Mouse (Mus musculus) liver, adult 2 months (tissue): ENCODE measurements around the gene Tmem150b. TPM values are rescaled to one million over a fixed set of nuclear protein-coding genes. Genes with fewer than 3 reads are reported as not detected.

Source experiments
- DNase-seq: peaks from one replicate; pipeline ENCODE4 v3.0.0-alpha.2; 2011; ENCODE audit warnings: low read depth, low spot score; ENCODE audit errors: extremely low read depth
- H3K27ac ChIP-seq: fragments of 200-500 bp; replicated peaks from 2 replicates; pipeline ENCODE4 v1.5.1; 2012; ENCODE audit warnings: low read depth, mild to moderate bottlenecking, control low read depth, inconsistent platforms, low read length; ENCODE audit not compliant: insufficient read depth
- H3K27me3 ChIP-seq: fragments of 200-500 bp; 2 replicates; pipeline ENCODE4 v1.6.1; 2012; ENCODE audit warnings: mild to moderate bottlenecking, moderate library complexity, low read length, inconsistent platforms; ENCODE audit not compliant: control insufficient read depth, insufficient read depth
- H3K36me3 ChIP-seq: fragments of 200-500 bp; 2 replicates; pipeline ENCODE4 v1.6.1; 2012; ENCODE audit warnings: low read length, inconsistent platforms; ENCODE audit not compliant: control insufficient read depth, insufficient read depth
- H3K4me1 ChIP-seq: fragments of 200-500 bp; 2 replicates; pipeline ENCODE4 v1.6.1; 2011; ENCODE audit warnings: low read length; ENCODE audit not compliant: control insufficient read depth, insufficient read depth
- H3K4me3 ChIP-seq: fragments of 200-500 bp; 2 replicates; pipeline ENCODE4 v1.5.1; 2011; ENCODE audit warnings: low read depth, mild to moderate bottlenecking, control low read depth, low read length, moderate library complexity; ENCODE audit not compliant: insufficient read depth
- H3K79me2 ChIP-seq: fragments of 200-500 bp; 2 replicates; pipeline ENCODE4 v1.6.1; 2012; ENCODE audit warnings: inconsistent platforms, mild to moderate bottlenecking, low read length, moderate library complexity; ENCODE audit not compliant: control insufficient read depth, insufficient read depth
- H3K9ac ChIP-seq: fragments of 200-500 bp; 2 replicates; pipeline ENCODE4 v1.6.1; 2012; ENCODE audit warnings: low read depth, mild to moderate bottlenecking, control low read depth, inconsistent platforms, low read length
- CTCF ChIP-seq: fragments of 200-500 bp; IDR thresholded peaks from 2 replicates; pipeline ENCODE4 v1.5.1; 2011; ENCODE audit warnings: low read depth, low read length, control low read depth
- POLR2A ChIP-seq: fragments of 200-500 bp; IDR thresholded peaks from 2 replicates; pipeline ENCODE4 v1.6.1; 2011; ENCODE audit warnings: low read length, control low read depth; ENCODE audit not compliant: insufficient read depth; ENCODE audit errors: extremely low read depth
- WGBS: fragments of 180-500 bp; shearing (Covaris S2); methylation state at CpG from one replicate; pipeline ENCODE4 v1.1.7; 2018; 5-methylcytosine and 5-hydroxymethylcytosine counted together
- polyA plus RNA-seq: library from polyadenylated mRNA; depleted of rRNA; stranded (reverse); fragments of >200 nt; gene quantifications from 2 replicates; pipeline ENCODE4 v1.2.3, GENCODE M21; 2012
- total RNA-seq: library from RNA; depleted of rRNA; stranded (reverse); fragments of >200 nt; gene quantifications from 2 replicates; pipeline ENCODE4 v1.2.3, GENCODE M21; 2014

The Tmem150b gene
- total and polyA plus RNA-seq, 2 experiments, result 0.28 to 0.44 TPM

DNA sequence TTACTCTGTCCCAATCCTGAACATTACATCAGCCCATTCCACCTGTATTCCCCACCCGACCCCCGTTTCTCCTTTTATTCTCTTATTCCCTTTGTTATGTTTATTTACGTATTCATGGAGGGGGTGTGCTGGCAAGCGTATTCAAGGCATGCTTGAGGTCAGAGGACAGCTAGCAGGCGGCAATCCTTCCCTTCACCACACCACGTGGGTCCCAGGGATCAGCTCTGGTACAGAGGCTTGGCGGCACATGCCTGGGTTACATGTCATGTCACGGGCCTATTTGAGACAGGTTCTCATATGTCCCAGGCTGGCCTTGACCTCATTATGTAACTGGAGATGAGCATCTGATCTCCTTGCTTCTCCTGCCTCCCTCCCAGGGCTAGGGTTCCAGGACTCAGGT is 22.7 kb downstream of the Tmem150b start:
- 83% methylated on average over 8 of the region's 8 CpGs for WGBS
- TF ChIP-seq POLR2A, result no peak
- no peak for TF ChIP-seq CTCF

DNA sequence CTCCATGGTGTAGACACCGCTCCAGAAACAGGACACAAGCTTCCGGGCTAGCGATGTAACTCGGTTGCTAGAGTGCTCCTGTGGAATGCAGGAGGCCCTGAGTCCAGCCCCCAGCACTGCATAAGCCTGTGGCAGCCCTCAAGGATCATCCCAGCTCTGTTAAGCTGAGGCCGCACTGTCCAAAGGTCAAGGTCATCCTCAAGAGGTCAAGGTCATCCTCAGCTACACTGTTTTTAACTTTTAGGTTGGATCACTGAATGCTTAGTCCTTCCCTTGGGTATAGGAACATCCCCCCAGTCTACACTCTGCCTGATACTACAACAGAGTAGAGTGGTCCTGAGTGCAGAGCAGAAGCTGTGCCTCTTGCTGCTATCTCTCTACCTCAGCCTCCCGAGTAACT is 32.0 kb downstream of the Tmem150b start:
- H3K4me1 ChIP-seq, result no peaks in the 10 kb centered on the region
- no peak overlapping the region for H3K27ac ChIP-seq
- no peak for TF ChIP-seq CTCF
- no peak for TF ChIP-seq POLR2A
- no peaks in the 10 kb centered on the region for H3K79me2 ChIP-seq
- DNase-seq, result no peak
- 89% methylated on average over 6 of the region's 6 CpGs for WGBS
- H3K36me3 ChIP-seq, result no peaks in the 10 kb centered on the region
- no peak overlapping the region for H3K9ac ChIP-seq
- no peak overlapping the region for H3K4me3 ChIP-seq
- no peaks in the 10 kb centered on the region for H3K27me3 ChIP-seq

More for the DNA sequence above, 22.7 kb downstream of the Tmem150b start:
- Histone ChIP-seq H3K27me3 (no peaks in the 10 kb centered on the region), H3K9ac (no peak overlapping the region), H3K4me3 (no peak overlapping the region), H3K4me1 (no peaks in the 10 kb centered on the region), H3K36me3 (no peaks in the 10 kb centered on the region), H3K27ac (no peak overlapping the region), H3K79me2 (no peaks in the 10 kb centered on the region)
- DNase-seq, result no peak

DNA sequence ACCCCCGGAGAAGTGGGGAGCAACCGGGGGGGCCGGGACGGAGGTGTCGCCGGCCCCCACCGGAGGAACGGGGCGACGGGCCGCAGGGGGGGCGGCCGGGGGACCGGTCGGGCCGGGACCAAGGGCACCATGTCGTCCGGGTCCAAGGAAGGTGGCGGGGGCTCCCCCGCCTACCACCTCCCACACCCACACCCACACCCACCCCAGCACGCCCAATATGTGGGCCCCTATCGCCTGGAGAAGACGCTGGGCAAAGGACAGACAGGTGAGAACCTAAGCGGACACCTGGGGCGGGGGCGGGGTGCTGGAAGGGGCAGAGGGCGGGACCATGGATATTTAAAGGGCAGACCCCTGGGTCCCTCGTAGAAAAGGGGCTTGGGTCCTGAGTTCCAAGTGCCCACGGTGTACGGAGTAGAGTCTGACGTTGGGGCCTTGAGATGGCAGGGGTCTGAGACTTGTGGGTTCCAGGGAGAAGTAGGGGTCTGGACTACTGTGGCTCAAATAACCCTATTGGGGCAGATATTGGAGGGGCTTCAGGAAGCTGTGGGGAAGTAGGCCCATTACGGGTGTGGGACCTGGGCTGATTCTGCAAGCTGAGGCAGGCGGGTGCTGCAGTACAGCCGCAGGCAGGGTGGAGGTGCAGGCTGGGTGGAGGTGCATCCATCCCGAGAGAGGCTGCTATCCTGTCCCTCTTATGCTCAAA is 33.9 kb downstream of the Tmem150b start:
- no peak for DNase-seq
- Histone ChIP-seq H3K9ac (peak overlapping the region; percentile 8; the same call in 1 of the 2 replicates), H3K4me3 (peak overlapping the region; percentile 49; the same call in 1 of the 2 replicates), H3K79me2 (no peaks in the 10 kb centered on the region), H3K27ac (no peak overlapping the region), H3K27me3 (no peaks in the 10 kb centered on the region), H3K4me1 (no peaks in the 10 kb centered on the region), H3K36me3 (no peaks in the 10 kb centered on the region)
- WGBS, result 36% methylated on average over 19 of the region's 35 CpGs
- TF ChIP-seq CTCF (no peak), POLR2A (no peak)

DNA sequence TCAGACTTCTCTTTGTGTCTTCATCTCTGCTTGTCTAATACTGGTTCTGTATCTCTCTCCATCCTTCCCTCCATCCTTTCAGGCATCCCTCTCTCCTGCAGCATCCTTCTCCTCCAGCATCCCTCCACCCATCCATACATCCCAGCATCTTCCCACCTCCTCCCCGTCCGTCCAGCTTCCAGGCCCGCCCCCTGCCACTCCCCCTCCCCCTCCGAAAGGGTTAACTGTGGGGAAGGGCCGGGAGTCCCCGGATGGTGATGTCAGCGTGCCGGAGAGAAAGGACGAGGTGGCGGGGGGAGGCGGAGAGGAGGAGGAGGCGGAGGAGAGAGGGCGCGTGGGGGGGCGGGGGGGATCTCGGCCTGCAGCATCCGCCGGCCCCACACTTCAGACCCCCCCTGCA is 34.7 kb downstream of the Tmem150b start, which contains the start of gene Brsk1:
Gene Brsk1 (plus strand): TSS at position 218 of the 400 bp plus-strand sequence.
- 2% methylated on average over 9 of the region's 18 CpGs for WGBS
- Histone ChIP-seq H3K27me3 (no peaks in the 10 kb centered on the region), H3K36me3 (no peaks in the 10 kb centered on the region), H3K27ac (no peak within 1 kb of the TSS), H3K79me2 (no peaks in the 10 kb centered on the region), H3K4me1 (0 out of 2 replicates have a peak, but pooled peaks cover under 1% of the 10 kb centered on the region), H3K4me3 (peak within 1 kb of the TSS; percentile 49; the same call in 1 of the 2 replicates), H3K9ac (peak within 1 kb of the TSS; percentile 8; the same call in 1 of the 2 replicates)
- TF ChIP-seq CTCF, result no peak
- TF ChIP-seq POLR2A, result no peak
- DNase-seq, result no peak

DNA sequence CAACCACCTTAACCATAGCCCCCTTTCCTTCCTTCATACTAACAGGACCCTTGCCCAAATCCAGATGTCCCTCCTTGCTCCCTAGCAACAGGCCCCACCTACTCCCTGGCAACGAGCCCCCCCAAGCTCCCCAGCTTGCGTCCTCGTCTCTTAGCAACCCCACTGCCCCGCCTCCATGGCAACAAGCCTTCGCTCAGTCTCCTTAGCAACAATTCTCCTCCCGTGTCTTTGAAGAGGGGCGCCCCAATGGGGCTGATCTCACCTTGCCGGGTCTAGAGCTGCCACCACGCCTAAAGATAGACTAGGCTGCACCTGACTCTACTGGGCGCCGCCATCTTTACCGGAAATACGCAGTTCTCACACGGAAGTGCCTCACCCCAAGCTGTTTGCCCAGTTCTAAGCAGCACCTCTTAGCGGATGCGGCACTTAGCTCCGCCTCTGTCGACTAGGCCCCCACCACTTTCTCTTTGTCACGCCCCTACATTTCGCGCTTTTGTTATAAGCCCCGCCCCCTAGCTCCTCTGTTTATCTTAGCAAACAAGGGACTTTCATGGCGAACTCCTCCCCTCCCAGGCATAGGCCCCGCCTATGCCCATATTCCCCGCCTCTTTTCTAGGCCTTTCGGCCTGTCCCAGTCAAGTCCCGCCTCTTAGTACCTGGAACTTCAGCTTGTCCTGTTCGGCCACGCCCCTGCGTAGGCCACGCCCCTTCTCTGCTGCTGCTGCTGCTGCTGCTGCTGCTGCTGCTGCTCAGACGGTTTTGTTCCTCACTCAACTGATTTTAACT is 40.2 kb downstream of the Tmem150b start, which contains the start of gene Hspbp1:
Gene Hspbp1 (minus strand): TSS at position 437 of the 786 bp plus-strand sequence.
- peaks cover 6% of the 10 kb centered on the region; the same call in 1 of the 2 replicates for H3K79me2 ChIP-seq
- TF ChIP-seq POLR2A, result no peak
- no peak for TF ChIP-seq CTCF
- peak within 1 kb of the TSS; percentile 62 for H3K9ac ChIP-seq
- H3K4me1 ChIP-seq, result peaks cover 7% of the 10 kb centered on the region; the same call in 1 of the 2 replicates
- H3K36me3 ChIP-seq, result no peaks in the 10 kb centered on the region; the same call in 1 of the 2 replicates
- H3K27ac ChIP-seq, result 0 out of 2 replicates have a peak within 1 kb of the TSS, but pooled peaks have one; percentile 7
- H3K4me3 ChIP-seq, result peak within 1 kb of the TSS; percentile 75
- WGBS, result under 1% methylated on average over 32 of the region's 32 CpGs
- DNase-seq, result peak; percentile 98
- H3K27me3 ChIP-seq, result no peaks in the 10 kb centered on the region
